Mouse (Mus musculus) embryonic facial prominence, embryonic 14.5 days (tissue): ENCODE results near the gene Kif12. TPM values are rescaled to one million over a fixed set of nuclear protein-coding genes. Genes with fewer than 3 reads are reported as not detected.

Experiments used
- ATAC-seq: fragments of 200-750 bp; cut with Nextera tagmentation; 2 replicates; pipeline ENCODE4 v1.8.0; 2017; ENCODE audit warnings: low read depth, moderate number of reproducible peaks, moderate TSS enrichment
- DNase-seq: peaks from one replicate; pipeline ENCODE4 v3.0.0-alpha.2; 2015; ENCODE audit warnings: low spot score
- H3K27ac ChIP-seq: fragments of 300-500 bp; sonication (generic); replicated peaks from 2 replicates; pipeline ENCODE4 v1.5.1; 2014; ENCODE audit warnings: low read depth, mild to moderate bottlenecking, low read length, moderate library complexity
- H3K27me3 ChIP-seq: fragments of 300-500 bp; sonication (generic); replicated peaks from 2 replicates; pipeline ENCODE4 v1.6.1; 2014; ENCODE audit warnings: low read length; ENCODE audit not compliant: control insufficient read depth, insufficient read depth
- H3K36me3 ChIP-seq: fragments of 300-500 bp; sonication (generic); 2 replicates; pipeline ENCODE4 v1.6.1; 2014; ENCODE audit warnings: low read length, mixed read lengths; ENCODE audit not compliant: control insufficient read depth, insufficient read depth
- H3K4me1 ChIP-seq: fragments of 300-500 bp; sonication (generic); 2 replicates; pipeline ENCODE4 v1.6.1; 2014; ENCODE audit warnings: antibody characterized with exemption, low read length; ENCODE audit not compliant: control insufficient read depth, insufficient read depth
- H3K4me2 ChIP-seq: fragments of 300-500 bp; sonication (generic); 2 replicates; pipeline ENCODE4 v1.6.1; 2014; ENCODE audit warnings: low read depth, mild to moderate bottlenecking, low read length, moderate library complexity, mixed read lengths
- H3K4me3 ChIP-seq: fragments of 300-500 bp; sonication (generic); 2 replicates; pipeline ENCODE4 v1.5.1; 2014; ENCODE audit warnings: low read depth, mild to moderate bottlenecking, low read length
- H3K9ac ChIP-seq: fragments of 300-500 bp; sonication (generic); 2 replicates; pipeline ENCODE4 v1.6.1; 2014; ENCODE audit warnings: low read depth, mild to moderate bottlenecking, low read length, moderate library complexity, mixed read lengths
- H3K9me3 ChIP-seq: fragments of 300-500 bp; sonication (generic); 2 replicates; pipeline ENCODE4 v1.6.1; 2016; ENCODE audit warnings: low read length; ENCODE audit not compliant: control insufficient read depth
- WGBS: fragments of 180-500 bp; shearing (Covaris S2); extraction: QIAGEN DNeasy Blood & Tissue Kit; methylation state at CpG from one replicate; pipeline ENCODE4 v1.1.7; 2014; 5-methylcytosine and 5-hydroxymethylcytosine counted together
- polyA plus RNA-seq: library from polyadenylated mRNA; unstranded; fragments of >200 nt; fragmentation: Nextera tagmentation; extraction: Ambion mirVana; gene quantifications from 2 replicates; pipeline ENCODE4 v1.2.1, GENCODE M21; 2014

Kif12 gene
- polyA plus RNA-seq, 1 experiment from 2014 or later: not detected

- WGBS: 39% methylated on average over 2 of the region's 2 CpGs
- Histone ChIP-seq H3K36me3 (no peaks in the 10 kb centered on the region), H3K9ac (no peak overlapping the region), H3K27ac (no peak overlapping the region), H3K4me2 (no peak overlapping the region), H3K4me1 (no peaks in the 10 kb centered on the region), H3K27me3 (no peaks in the 10 kb centered on the region), H3K9me3 (no peaks in the 10 kb centered on the region), H3K4me3 (no peak overlapping the region)
- DNase-seq (peak; percentile 67), ATAC-seq (no peak)
Observed at GRCm38 (mm10) chr4:63155596-63155995, 16.3 kb downstream of the Kif12 start.

GRCm38 (mm10) chr4:63154699-63155098 is 17.2 kb downstream of the Kif12 start, which contains the start of gene Ambp:
Gene Ambp, minus strand, starts transcription at chr4:63154799.
- H3K9me3 ChIP-seq: no peaks in the 10 kb centered on the region
- no peak within 1 kb of the TSS for H3K4me2 ChIP-seq
- H3K27ac ChIP-seq: no peak within 1 kb of the TSS
- H3K27me3 ChIP-seq: no peaks in the 10 kb centered on the region
- ATAC-seq: no peak
- DNase-seq: no peak
- WGBS: 62% methylated on average over 5 of the region's 5 CpGs
- H3K4me1 ChIP-seq: no peaks in the 10 kb centered on the region
- H3K4me3 ChIP-seq: no peak within 1 kb of the TSS
- H3K36me3 ChIP-seq: no peaks in the 10 kb centered on the region
- no peak within 1 kb of the TSS for H3K9ac ChIP-seq

DNA sequence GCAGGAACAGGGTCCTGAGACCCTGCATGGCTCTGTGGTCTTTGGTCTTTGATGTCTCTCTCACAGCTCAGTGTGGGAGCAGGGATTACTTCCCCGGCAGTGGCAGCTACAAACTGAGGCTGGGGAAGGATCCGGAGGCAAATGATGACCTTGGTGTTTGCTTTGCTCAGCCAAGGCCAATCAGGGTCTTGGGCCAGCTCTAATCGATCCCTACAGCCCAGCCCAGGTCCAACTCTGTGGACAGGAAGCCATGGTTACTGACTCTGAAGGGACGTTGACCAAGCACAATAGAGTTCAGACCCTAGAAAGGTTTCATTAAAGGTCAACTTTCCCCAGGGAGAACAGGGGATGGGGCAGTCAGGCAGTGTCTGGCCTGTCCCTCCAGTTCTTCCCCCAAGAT is 17.9 kb downstream of the Kif12 start:
- Histone ChIP-seq H3K4me2 (no peak overlapping the region), H3K27ac (no peak overlapping the region), H3K36me3 (no peaks in the 10 kb centered on the region), H3K4me3 (no peak overlapping the region), H3K4me1 (no peaks in the 10 kb centered on the region), H3K9ac (no peak overlapping the region), H3K9me3 (no peaks in the 10 kb centered on the region), H3K27me3 (no peaks in the 10 kb centered on the region)
- DNase-seq: no peak
- no peak for ATAC-seq
- 46% methylated on average over 4 of the region's 4 CpGs for WGBS

- Histone ChIP-seq H3K4me3 (no peak overlapping the region), H3K36me3 (no peaks in the 10 kb centered on the region), H3K9ac (no peak overlapping the region), H3K27me3 (no peaks in the 10 kb centered on the region), H3K27ac (no peak overlapping the region), H3K4me2 (no peak overlapping the region), H3K9me3 (no peaks in the 10 kb centered on the region), H3K4me1 (no peaks in the 10 kb centered on the region)
- WGBS: 92% methylated on average over 6 of the region's 6 CpGs
- DNase-seq: no peak
- ATAC-seq: no peak
Observed at GRCm38 (mm10) chr4:63151127-63151526, 20.8 kb downstream of the Kif12 start.

DNA sequence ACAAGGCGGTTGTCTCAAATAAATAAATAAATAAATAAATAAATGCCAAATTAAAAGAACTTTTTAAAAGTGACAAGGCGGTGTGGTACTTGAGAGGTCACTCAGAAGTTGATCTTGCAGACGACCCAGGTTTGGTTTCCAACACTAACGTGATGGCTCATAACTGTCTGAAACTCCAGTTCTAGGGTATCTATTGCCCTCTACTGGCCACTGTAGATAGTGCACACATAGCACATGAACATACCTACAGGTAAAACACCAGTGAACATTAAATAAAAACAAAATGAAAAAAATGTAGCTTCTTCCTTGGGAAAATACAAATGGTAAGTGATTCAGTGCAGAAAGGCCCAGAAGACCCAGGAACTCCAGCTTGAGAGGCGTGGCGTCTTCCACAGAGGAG is 24.7 kb downstream of the Kif12 start:
- Histone ChIP-seq H3K9me3 (no peaks in the 10 kb centered on the region), H3K27me3 (no peaks in the 10 kb centered on the region), H3K4me2 (no peak overlapping the region), H3K36me3 (no peaks in the 10 kb centered on the region), H3K27ac (no peak overlapping the region), H3K9ac (no peak overlapping the region), H3K4me1 (no peaks in the 10 kb centered on the region), H3K4me3 (no peak overlapping the region)
- ATAC-seq (no peak), DNase-seq (no peak)
- 95% methylated on average over 6 of the region's 6 CpGs for WGBS

GRCm38 (mm10) chr4:63129891-63130624 is 41.9 kb downstream of the Kif12 start:
- Histone ChIP-seq H3K4me1 (no peaks in the 10 kb centered on the region), H3K36me3 (peaks cover 51% of the 10 kb centered on the region), H3K9ac (no peak overlapping the region), H3K9me3 (no peaks in the 10 kb centered on the region), H3K4me3 (no peak overlapping the region), H3K4me2 (no peak overlapping the region), H3K27me3 (no peaks in the 10 kb centered on the region), H3K27ac (no peak overlapping the region)
- WGBS: 93% methylated on average over 5 of the region's 5 CpGs
- ATAC-seq (no peak), DNase-seq (no peak)

- H3K36me3 ChIP-seq: peaks cover 49% of the 10 kb centered on the region
Observed at GRCm38 (mm10) chr4:63124861-63125466, 47.0 kb downstream of the Kif12 start.

GRCm38 (mm10) chr4:63118639-63119437 is 53.1 kb downstream of the Kif12 start:
- H3K9me3 ChIP-seq: no peaks in the 10 kb centered on the region
- WGBS: 86% methylated on average over 5 of the region's 5 CpGs
- no peak overlapping the region for H3K9ac ChIP-seq
- ATAC-seq (peak; percentile 89), DNase-seq (peak; percentile 90)
- no peaks in the 10 kb centered on the region for H3K27me3 ChIP-seq
- no peak overlapping the region for H3K4me3 ChIP-seq
- no peak overlapping the region for H3K4me2 ChIP-seq
- H3K27ac ChIP-seq: no peak overlapping the region
- H3K4me1 ChIP-seq: no peaks in the 10 kb centered on the region
- peaks cover 47% of the 10 kb centered on the region for H3K36me3 ChIP-seq

More at GRCm38 (mm10) chr4:63124861-63125466, 47.0 kb downstream of the Kif12 start:
- H3K4me1 ChIP-seq: no peaks in the 10 kb centered on the region
- H3K4me2 ChIP-seq: no peak overlapping the region
- 76% methylated on average over 8 of the region's 8 CpGs for WGBS
- ATAC-seq (no peak), DNase-seq (no peak)
- no peak overlapping the region for H3K4me3 ChIP-seq
- no peaks in the 10 kb centered on the region for H3K27me3 ChIP-seq
- no peak overlapping the region for H3K27ac ChIP-seq
- no peak overlapping the region for H3K9ac ChIP-seq
- H3K9me3 ChIP-seq: no peaks in the 10 kb centered on the region
